Mouse (Mus musculus) lung, embryonic 15.5 days (tissue): ENCODE results near the gene Ccr2. TPM values are rescaled to one million over a fixed set of nuclear protein-coding genes. Genes with fewer than 3 reads are reported as not detected.

Source experiments
- ATAC-seq: fragments of 200-750 bp; cut with Nextera tagmentation; 2 replicates; pipeline ENCODE4 v1.8.0; 2017; ENCODE audit warnings: moderate number of reproducible peaks, borderline replicate concordance; ENCODE audit not compliant: low FRiP score, low TSS enrichment; ENCODE audit errors: extremely low read depth
- H3K27ac ChIP-seq: fragments of 300-500 bp; sonication (generic); 2 replicates; pipeline ENCODE4 v1.5.1; 2015; ENCODE audit warnings: moderate library complexity, mild to moderate bottlenecking, inconsistent platforms
- H3K27me3 ChIP-seq: fragments of 300-500 bp; sonication (generic); 2 replicates; pipeline ENCODE4 v1.6.1; 2015; ENCODE audit warnings: inconsistent platforms
- H3K36me3 ChIP-seq: fragments of 300-500 bp; sonication (generic); 2 replicates; pipeline ENCODE4 v1.6.1; 2015; ENCODE audit warnings: inconsistent platforms
- H3K4me1 ChIP-seq: fragments of 300-500 bp; sonication (generic); 2 replicates; pipeline ENCODE4 v1.6.1; 2015; ENCODE audit warnings: inconsistent platforms
- H3K4me2 ChIP-seq: fragments of 300-500 bp; sonication (generic); 2 replicates; pipeline ENCODE4 v1.6.1; 2015; ENCODE audit warnings: inconsistent platforms, mild to moderate bottlenecking, moderate library complexity
- H3K4me3 ChIP-seq: fragments of 300-500 bp; sonication (generic); 2 replicates; pipeline ENCODE4 v1.5.1; 2015; ENCODE audit warnings: mild to moderate bottlenecking, inconsistent platforms
- H3K9ac ChIP-seq: fragments of 300-500 bp; sonication (generic); 2 replicates; pipeline ENCODE4 v1.6.1; 2015; ENCODE audit warnings: inconsistent platforms
- H3K9me3 ChIP-seq: fragments of 300-500 bp; sonication (generic); 2 replicates; pipeline ENCODE4 v1.6.1; 2016; ENCODE audit warnings: inconsistent platforms
- WGBS: fragments of 180-500 bp; shearing (Covaris S2); methylation state at CpG from one replicate; pipeline ENCODE4 v1.1.7; 2015; 5-methylcytosine and 5-hydroxymethylcytosine counted together
- polyA plus RNA-seq: library from polyadenylated mRNA; unstranded; fragments of >200 nt; fragmentation: Nextera tagmentation; extraction: Ambion mirVana; gene quantifications from 2 replicates; pipeline ENCODE4 v1.2.1, GENCODE M21; 2015

Gene Ccr2
- polyA plus RNA-seq, 1 experiment from 2014 or later: 7.5 TPM

GRCm38 (mm10) chr9:124099127-124099526, 2.6 kb upstream of the Ccr2 start:
- Histone ChIP-seq H3K4me1 (no peaks in the 10 kb centered on the region), H3K9ac (no peak overlapping the region), H3K4me2 (no peak overlapping the region), H3K9me3 (no peaks in the 10 kb centered on the region), H3K27me3 (no peaks in the 10 kb centered on the region), H3K4me3 (no peak overlapping the region), H3K27ac (no peak overlapping the region), H3K36me3 (no peaks in the 10 kb centered on the region)
- WGBS: 85% methylated on average over 1 of the region's 1 CpGs
- no peak for ATAC-seq

- Histone ChIP-seq H3K4me2 (no peak overlapping the region), H3K27me3 (no peaks in the 10 kb centered on the region), H3K4me3 (no peak overlapping the region), H3K9ac (no peak overlapping the region), H3K4me1 (no peaks in the 10 kb centered on the region), H3K36me3 (no peaks in the 10 kb centered on the region), H3K27ac (no peak overlapping the region), H3K9me3 (no peaks in the 10 kb centered on the region)
- ATAC-seq: no peak
- WGBS: 78% methylated on average over 1 of the region's 1 CpGs
Measured at GRCm38 (mm10) chr9:124100357-124100756, 1.4 kb upstream of the Ccr2 start.

GRCm38 (mm10) chr9:124103199-124103598, 1.4 kb downstream of the Ccr2 start:
- Histone ChIP-seq H3K4me1 (no peaks in the 10 kb centered on the region), H3K4me2 (no peak overlapping the region), H3K9me3 (no peaks in the 10 kb centered on the region), H3K9ac (no peak overlapping the region), H3K4me3 (no peak overlapping the region), H3K36me3 (no peaks in the 10 kb centered on the region), H3K27me3 (no peaks in the 10 kb centered on the region), H3K27ac (no peak overlapping the region)
- WGBS: 43% methylated on average over 1 of the region's 1 CpGs
- no peak for ATAC-seq

GRCm38 (mm10) chr9:124105196-124105595, 3.4 kb downstream of the Ccr2 start:
- Histone ChIP-seq H3K36me3 (no peaks in the 10 kb centered on the region), H3K9me3 (no peaks in the 10 kb centered on the region), H3K27me3 (no peaks in the 10 kb centered on the region), H3K4me3 (no peak overlapping the region), H3K4me2 (no peak overlapping the region), H3K9ac (no peak overlapping the region), H3K4me1 (no peaks in the 10 kb centered on the region), H3K27ac (no peak overlapping the region)
- ATAC-seq: no peak

- Histone ChIP-seq H3K9me3 (no peaks in the 10 kb centered on the region), H3K9ac (no peak overlapping the region), H3K4me3 (no peak overlapping the region), H3K27ac (no peak overlapping the region), H3K27me3 (no peaks in the 10 kb centered on the region), H3K36me3 (no peaks in the 10 kb centered on the region), H3K4me1 (no peaks in the 10 kb centered on the region), H3K4me2 (no peak overlapping the region)
- ATAC-seq: no peak
Measured at GRCm38 (mm10) chr9:124107232-124107631, 5.5 kb downstream of the Ccr2 start.

- no peaks in the 10 kb centered on the region for H3K27me3 ChIP-seq
- no peak overlapping the region for H3K4me2 ChIP-seq
- WGBS: 37% methylated on average over 2 of the region's 2 CpGs
- H3K4me3 ChIP-seq: no peak overlapping the region
- no peak for ATAC-seq
- H3K36me3 ChIP-seq: no peaks in the 10 kb centered on the region
- no peak overlapping the region for H3K9ac ChIP-seq
- H3K27ac ChIP-seq: no peak overlapping the region
- no peaks in the 10 kb centered on the region for H3K4me1 ChIP-seq
- no peaks in the 10 kb centered on the region for H3K9me3 ChIP-seq
Measured at GRCm38 (mm10) chr9:124108356-124109127, 6.8 kb downstream of the Ccr2 start.

- 58% methylated on average over 1 of the region's 1 CpGs for WGBS
- Histone ChIP-seq H3K9me3 (no peaks in the 10 kb centered on the region), H3K4me2 (no peak overlapping the region), H3K4me1 (no peaks in the 10 kb centered on the region), H3K27ac (no peak overlapping the region), H3K9ac (no peak overlapping the region), H3K4me3 (no peak overlapping the region), H3K27me3 (no peaks in the 10 kb centered on the region), H3K36me3 (no peaks in the 10 kb centered on the region)
- no peak for ATAC-seq
Measured at GRCm38 (mm10) chr9:124111997-124112396, 10.2 kb downstream of the Ccr2 start.

GRCm38 (mm10) chr9:124112591-124113239, 11.0 kb downstream of the Ccr2 start:
- H3K9me3 ChIP-seq: no peaks in the 10 kb centered on the region
- WGBS: 79% methylated on average over 1 of the region's 1 CpGs
- no peak overlapping the region for H3K4me2 ChIP-seq
- H3K36me3 ChIP-seq: no peaks in the 10 kb centered on the region
- no peak for ATAC-seq
- H3K27ac ChIP-seq: no peak overlapping the region
- no peaks in the 10 kb centered on the region for H3K27me3 ChIP-seq
- H3K4me3 ChIP-seq: no peak overlapping the region
- H3K4me1 ChIP-seq: no peaks in the 10 kb centered on the region
- no peak overlapping the region for H3K9ac ChIP-seq

- no peak overlapping the region for H3K4me3 ChIP-seq
- WGBS: 68% methylated on average over 1 of the region's 1 CpGs
- no peak overlapping the region for H3K9ac ChIP-seq
- H3K27ac ChIP-seq: no peak overlapping the region
- no peaks in the 10 kb centered on the region for H3K27me3 ChIP-seq
- no peaks in the 10 kb centered on the region for H3K9me3 ChIP-seq
- ATAC-seq: no peak
- no peaks in the 10 kb centered on the region for H3K4me1 ChIP-seq
- no peak overlapping the region for H3K4me2 ChIP-seq
- no peaks in the 10 kb centered on the region for H3K36me3 ChIP-seq
Measured at GRCm38 (mm10) chr9:124113777-124114176, 12.0 kb downstream of the Ccr2 start.

- H3K4me3 ChIP-seq: no peak overlapping the region
- no peaks in the 10 kb centered on the region for H3K9me3 ChIP-seq
- ATAC-seq: no peak
- no peak overlapping the region for H3K27ac ChIP-seq
- H3K4me1 ChIP-seq: no peaks in the 10 kb centered on the region
- no peaks in the 10 kb centered on the region for H3K36me3 ChIP-seq
- no peak overlapping the region for H3K4me2 ChIP-seq
- no peak overlapping the region for H3K9ac ChIP-seq
- no peaks in the 10 kb centered on the region for H3K27me3 ChIP-seq
- WGBS: 94% methylated on average over 1 of the region's 1 CpGs
Measured at GRCm38 (mm10) chr9:124118489-124118888, 16.7 kb downstream of the Ccr2 start.

- Histone ChIP-seq H3K4me3 (no peak within 1 kb of the TSS), H3K4me1 (no peaks in the 10 kb centered on the region), H3K27me3 (no peaks in the 10 kb centered on the region), H3K36me3 (no peaks in the 10 kb centered on the region), H3K9ac (no peak within 1 kb of the TSS), H3K9me3 (no peaks in the 10 kb centered on the region), H3K4me2 (no peak within 1 kb of the TSS), H3K27ac (no peak within 1 kb of the TSS)
- ATAC-seq: no peak
- WGBS: 68% methylated on average over 3 of the region's 3 CpGs
Measured at GRCm38 (mm10) chr9:124121387-124122184, 19.8 kb downstream of the Ccr2 start, which contains the start of gene Ccr5. Gene Ccr5, plus strand, starts transcription at chr9:124121543.

- Histone ChIP-seq H3K9ac (no peak overlapping the region), H3K4me3 (no peak overlapping the region), H3K9me3 (no peaks in the 10 kb centered on the region), H3K27ac (no peak overlapping the region), H3K4me1 (0 out of 2 replicates have a peak, but pooled peaks cover 5% of the 10 kb centered on the region), H3K36me3 (no peaks in the 10 kb centered on the region), H3K27me3 (no peaks in the 10 kb centered on the region), H3K4me2 (no peak overlapping the region)
- ATAC-seq: no peak
- WGBS: 81% methylated on average over 11 of the region's 11 CpGs
Measured at GRCm38 (mm10) chr9:124125576-124125975, 23.8 kb downstream of the Ccr2 start.
